Mouse (Mus musculus) liver, postnatal 0 days (tissue): Measurements from ENCODE around the gene Tmem19.

Source experiments
- CTCF ChIP-seq: sonication (generic); IDR thresholded peaks from 2 replicates; pipeline ENCODE4 v1.5.1; 2016; ENCODE audit warnings: antibody characterized with exemption, low read depth
- EP300 ChIP-seq: IDR thresholded peaks from 2 replicates; pipeline ENCODE4 v1.6.1; 2016; ENCODE audit warnings: antibody characterized with exemption, low read depth, mild to moderate bottlenecking

GRCm38 (mm10) chr10:115295162-115295561 lies 67.1 kb downstream of the Tmem19 start:
- TF ChIP-seq CTCF (no peak), EP300 (no peak)
